Mouse (Mus musculus) bone marrow macrophage, adult 2 months (primary cell): ENCODE data around the gene Trim17.

ENCODE experiments used
- CTCF ChIP-seq: IDR thresholded peaks from 2 replicates; pipeline ENCODE4 v1.5.1; 2012; ENCODE audit warnings: low read depth, mild to moderate bottlenecking, low read length, moderate library complexity
- POLR2A ChIP-seq: IDR thresholded peaks from 2 replicates; pipeline ENCODE4 v1.6.1; 2012; ENCODE audit warnings: mild to moderate bottlenecking, low read depth, low read length, borderline replicate concordance

DNA sequence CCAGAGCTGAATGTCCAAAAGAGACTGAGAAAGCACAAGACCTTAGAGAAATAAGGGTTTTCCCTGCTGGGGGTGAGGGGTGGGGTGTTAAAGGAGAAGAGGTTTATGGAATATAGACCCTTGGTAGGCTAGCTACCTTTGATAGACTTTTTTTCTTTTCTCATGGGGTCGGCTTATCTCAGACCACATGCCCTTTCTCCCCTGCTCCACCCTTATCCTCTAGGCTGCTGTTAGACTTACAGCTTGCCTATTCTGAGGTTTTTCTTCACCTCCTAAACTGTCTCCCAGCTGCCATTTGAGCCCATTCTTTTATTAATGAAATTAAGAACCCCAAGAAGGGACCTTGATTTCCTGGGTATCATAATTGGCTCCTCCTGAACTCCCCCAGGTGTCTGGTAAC, 40.7 kb upstream of the Trim17 start:
- TF ChIP-seq POLR2A (no peak), CTCF (no peak)
